Mouse (Mus musculus): Measurements from ENCODE around the gene Wbp4.
"Not testable (repeated sequence)": the region's sequence is repeated elsewhere in the genome, so short reads cannot be mapped to it uniquely, and the experiment has no call there.

Gene Wbp4

GRCm38 (mm10) chr14:79507846-79508245, 26.5 kb upstream of the Wbp4 start:
- DNase-seq (ENCODE audit: low spot score) = no peak

- DNase-seq (ENCODE audit: low spot score) = no peak
Observed at GRCm38 (mm10) chr14:79506207-79506606, 24.9 kb upstream of the Wbp4 start.

- DNase-seq (ENCODE audit: low spot score) = no peak
Observed at GRCm38 (mm10) chr14:79504246-79505006, 23.1 kb upstream of the Wbp4 start.

- DNase-seq (ENCODE audit: low spot score) = no peak
Observed at GRCm38 (mm10) chr14:79503371-79504075, 22.2 kb upstream of the Wbp4 start.

GRCm38 (mm10) chr14:79500756-79501155, 19.4 kb upstream of the Wbp4 start:
- no peak for DNase-seq (ENCODE audit: low spot score)

- DNase-seq (ENCODE audit: low spot score) = no peak
Observed at GRCm38 (mm10) chr14:79499326-79499725, 18.0 kb upstream of the Wbp4 start.

- no peak for DNase-seq (ENCODE audit: low spot score)
Observed at GRCm38 (mm10) chr14:79494349-79494748, 13.0 kb upstream of the Wbp4 start.

GRCm38 (mm10) chr14:79490246-79490645, 8.9 kb upstream of the Wbp4 start:
- DNase-seq (ENCODE audit: low spot score) = no peak

GRCm38 (mm10) chr14:79489150-79489549, 7.8 kb upstream of the Wbp4 start:
- DNase-seq (ENCODE audit: low spot score) = no peak

- DNase-seq (ENCODE audit: low spot score) = no peak
Observed at GRCm38 (mm10) chr14:79488531-79488930, 7.2 kb upstream of the Wbp4 start.

- peak; percentile 29 for DNase-seq (ENCODE audit: low spot score)
Observed at GRCm38 (mm10) chr14:79486993-79487731, 5.8 kb upstream of the Wbp4 start.

- DNase-seq (ENCODE audit: low spot score) = no peak
Observed at GRCm38 (mm10) chr14:79486617-79486992, 5.3 kb upstream of the Wbp4 start.

GRCm38 (mm10) chr14:79483611-79484120, 2.3 kb upstream of the Wbp4 start:
- DNase-seq (ENCODE audit: low spot score) = no peak

- no peak for DNase-seq (ENCODE audit: low spot score)
Observed at GRCm38 (mm10) chr14:79482747-79483355, 1.5 kb upstream of the Wbp4 start.

GRCm38 (mm10) chr14:79482251-79482661, 936 bp upstream of the Wbp4 start:
- DNase-seq (ENCODE audit: low spot score) = peak; percentile 17

- peak; percentile 87 for DNase-seq (ENCODE audit: low spot score)
Observed at GRCm38 (mm10) chr14:79480624-79481338, 539 bp downstream of the Wbp4 start, which contains the start of gene Elf1. Gene Elf1, plus strand, starts transcription at chr14:79481194.

- no peak for DNase-seq (ENCODE audit: low spot score)
Observed at GRCm38 (mm10) chr14:79473384-79473783, 7.9 kb downstream of the Wbp4 start.

GRCm38 (mm10) chr14:79467621-79468020, 13.7 kb downstream of the Wbp4 start:
- DNase-seq (ENCODE audit: low spot score) = no peak

GRCm38 (mm10) chr14:79465623-79466022, 15.7 kb downstream of the Wbp4 start:
- no peak for DNase-seq (ENCODE audit: low spot score)

GRCm38 (mm10) chr14:79460988-79461387, 20.3 kb downstream of the Wbp4 start:
- DNase-seq (ENCODE audit: low spot score) = no peak

GRCm38 (mm10) chr14:79460401-79460800, 20.9 kb downstream of the Wbp4 start:
- DNase-seq (ENCODE audit: low spot score) = no peak

- not testable (repeated sequence) for DNase-seq (ENCODE audit: low spot score)
Observed at GRCm38 (mm10) chr14:79452591-79452934, 28.8 kb downstream of the Wbp4 start.
